Comparison of ENCODE assay signal across 9 mouse cellular contexts in the genomic region with DNA sequence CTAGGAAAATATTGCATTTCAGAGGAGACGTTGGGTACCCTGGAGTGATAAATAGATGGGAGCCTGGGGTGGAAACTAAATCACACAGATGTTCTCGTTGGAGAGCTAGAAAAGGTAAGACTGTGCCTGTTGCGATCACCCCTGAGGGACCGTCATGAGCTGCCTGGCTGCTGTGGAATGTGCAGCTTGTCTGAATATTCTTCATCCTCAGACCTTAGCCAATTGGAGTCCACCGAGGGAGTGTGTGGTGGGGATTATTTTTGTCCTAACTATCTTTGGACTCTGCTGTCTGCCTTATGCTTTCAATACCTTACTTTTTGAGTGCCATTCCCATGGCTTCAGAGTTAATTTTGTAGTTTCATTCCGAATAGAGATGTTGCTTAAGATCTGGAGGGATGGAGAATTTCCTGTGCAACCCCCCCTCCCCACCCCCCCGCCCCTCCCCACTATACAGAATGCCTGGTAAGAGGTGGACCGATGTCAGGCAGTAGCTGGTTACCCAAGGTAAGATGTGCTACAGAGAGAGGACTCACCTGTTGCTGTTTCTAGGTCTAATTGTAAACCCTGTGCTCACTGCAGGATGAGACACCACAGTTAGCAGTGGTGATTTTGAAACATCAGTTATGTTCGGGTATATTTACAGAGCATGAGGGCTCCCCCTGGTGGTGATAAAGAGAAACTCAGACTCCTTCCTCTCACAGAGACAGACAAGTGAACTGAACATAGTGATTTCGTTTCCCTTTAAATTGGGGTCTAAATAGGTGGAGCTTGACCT. TPM values are rescaled to one million over a fixed set of nuclear protein-coding genes. Genes with fewer than 3 reads are reported as not detected.
DNase-seq lines count a peak whose midpoint lies in the region; ATAC-seq lines count a peak whose summit lies in the region.
"Had no signal": no experiment of that assay in that cellular context is flagged by ENCODE, and none has a peak within 500 bp of the region (broad histone marks: within the 10 kb centered on the region; RNA-seq: fewer than 3 reads in every experiment).

No protein-coding gene starts in this region.

- peak; percentile 42 for ATAC-seq in intestine, embryonic 16.5 days
- ATAC-seq in midbrain, embryonic 11.5 days (ENCODE audit: low FRiP score), result peak; percentile 85

- WGBS in intestine, embryonic 16.5 days, result 61% methylated on average over 10 of the region's 10 CpGs
- WGBS in midbrain, embryonic 11.5 days, result 59% methylated on average over 10 of the region's 10 CpGs

- H3K4me3 ChIP-seq in intestine, embryonic 16.5 days (ENCODE audit: low read length), result no peak overlapping the region
- no peak overlapping the region for H3K4me3 ChIP-seq in midbrain, embryonic 11.5 days (ENCODE audit: low read depth, low read length)
- H3K4me3 ChIP-seq: erythroblast, embryonic 14.5 days had no signal

- H3K9ac ChIP-seq in intestine, embryonic 16.5 days (ENCODE audit: low read depth, low read length), result no peak overlapping the region
- H3K9ac ChIP-seq in midbrain, embryonic 11.5 days (ENCODE audit: low read length), result no peak overlapping the region

- H3K4me1 ChIP-seq in intestine, embryonic 16.5 days (ENCODE audit: control insufficient read depth, insufficient read depth, low read length), result no peaks in the 10 kb centered on the region
- no peaks in the 10 kb centered on the region for H3K4me1 ChIP-seq in midbrain, embryonic 11.5 days (ENCODE audit: control insufficient read depth, insufficient read depth, low read length)

- no peaks in the 10 kb centered on the region for H3K27me3 ChIP-seq in intestine, embryonic 16.5 days (replicated peaks; ENCODE audit: control insufficient read depth, insufficient read depth, low read length)
- H3K27me3 ChIP-seq in midbrain, embryonic 11.5 days (ENCODE audit: control insufficient read depth, insufficient read depth, low read length), result no peaks in the 10 kb centered on the region

- no peak overlapping the region for H3K4me2 ChIP-seq in intestine, embryonic 16.5 days (ENCODE audit: low read depth, low read length)
- no peak overlapping the region for H3K4me2 ChIP-seq in midbrain, embryonic 11.5 days

- intact Hi-C loops in left cerebral cortex, postnatal 25 days (cut with DNase I), result loop anchor here (1.0 to 5.0 kb wide), 2 partner anchors 454 to 650 kb away; no protein-coding TSS in a partner anchor

- no peak overlapping the region for H3K27ac ChIP-seq in intestine, embryonic 16.5 days (ENCODE audit: low read length)
- H3K27ac ChIP-seq in midbrain, embryonic 11.5 days (ENCODE audit: low read depth, low read length), result no peak overlapping the region

- no peaks in the 10 kb centered on the region for H3K9me3 ChIP-seq in intestine, embryonic 16.5 days (ENCODE audit: control insufficient read depth, low read length)
- no peaks in the 10 kb centered on the region for H3K9me3 ChIP-seq in midbrain, embryonic 11.5 days (ENCODE audit: control insufficient read depth, low read length)

- no peaks in the 10 kb centered on the region for H3K36me3 ChIP-seq in intestine, embryonic 16.5 days (ENCODE audit: control insufficient read depth, insufficient read depth, low read length)
- no peaks in the 10 kb centered on the region for H3K36me3 ChIP-seq in midbrain, embryonic 11.5 days (ENCODE audit: control insufficient read depth, insufficient read depth, low read length)

- peak; percentile 70 to 77 for DNase-seq in B cell, adult 2 months
- peak; percentile 26 to 46 for DNase-seq in adrenal gland, adult 18-20 months (ENCODE audit: low spot score in 2 of 2)
- DNase-seq in embryo, embryonic 11.5 days (ENCODE audit: low read depth, low spot score), result peak; percentile 74
- peak; percentile 88 for DNase-seq in heart, adult 11 months
- DNase-seq in left cerebral cortex, postnatal 25 days (ENCODE audit: low spot score in 2 of 2), result peak; percentile 75 to 89
- DNase-seq in midbrain, embryonic 11.5 days (ENCODE audit: low spot score, missing footprints), result peak; percentile 93
- DNase-seq in spleen, postnatal 10 days (ENCODE audit: low spot score in 2 of 2), result peak; percentile 21 to 63

RNA-seq across cellular contexts. Expression of gene Krr1, which starts 15.0 kb away (rescaled TPM):
- total RNA-seq in adrenal gland, adult 18-20 months (2021), result 10 to 100 TPM; 34.5 to 38.6 TPM
- polyA plus RNA-seq in intestine, embryonic 16.5 days (2015; fragmentation: Nextera tagmentation; extraction: Ambion mirVana), result 32.3 and 35.7 TPM in 2 replicates
- total RNA-seq in left cerebral cortex, postnatal 25 days (2021), result 10 to 100 TPM; 32.6 to 39.8 TPM
- 69.0 and 82.0 TPM in 2 replicates for polyA plus RNA-seq in midbrain, embryonic 11.5 days (2014; fragmentation: Nextera tagmentation; extraction: Ambion mirVana)

RNA-seq across cellular contexts. Expression of gene Glipr1, which starts 45.0 kb away (rescaled TPM):
- total RNA-seq in adrenal gland, adult 18-20 months (2021), result 1 to 10 TPM; 2.2 to 6.1 TPM
- polyA plus RNA-seq in intestine, embryonic 16.5 days (2015; fragmentation: Nextera tagmentation; extraction: Ambion mirVana), result 13.5 and 14.6 TPM in 2 replicates
- total RNA-seq in left cerebral cortex, postnatal 25 days (2021), result 1 to 10 TPM in 1 of 2 experiments, under 1 TPM in 1; 0.78 to 1.6 TPM
- 0.49 and 0.57 TPM in 2 replicates for polyA plus RNA-seq in midbrain, embryonic 11.5 days (2014; fragmentation: Nextera tagmentation; extraction: Ambion mirVana)
- polyA plus RNA-seq: erythroblast, embryonic 14.5 days had no signal

Comparison
In these comparisons a context has a peak if more than half of its experiments do, and no peak if none do; other contexts are left out.
1. DNase-seq: peak in every context shown above with its lines; median percentile 93 in midbrain, embryonic 11.5 days; 88 in heart, adult 11 months; 82 in left cerebral cortex, postnatal 25 days; 74 in embryo, embryonic 11.5 days; 74 in B cell, adult 2 months; 42 in spleen, postnatal 10 days; 36 in adrenal gland, adult 18-20 months.